Mouse (Mus musculus): ENCODE data around the gene Pgk1.
"Not testable (repeated sequence)": the region's sequence is repeated elsewhere in the genome, so short reads cannot be mapped to it uniquely, and the experiment has no call there.

The Pgk1 gene

DNA sequence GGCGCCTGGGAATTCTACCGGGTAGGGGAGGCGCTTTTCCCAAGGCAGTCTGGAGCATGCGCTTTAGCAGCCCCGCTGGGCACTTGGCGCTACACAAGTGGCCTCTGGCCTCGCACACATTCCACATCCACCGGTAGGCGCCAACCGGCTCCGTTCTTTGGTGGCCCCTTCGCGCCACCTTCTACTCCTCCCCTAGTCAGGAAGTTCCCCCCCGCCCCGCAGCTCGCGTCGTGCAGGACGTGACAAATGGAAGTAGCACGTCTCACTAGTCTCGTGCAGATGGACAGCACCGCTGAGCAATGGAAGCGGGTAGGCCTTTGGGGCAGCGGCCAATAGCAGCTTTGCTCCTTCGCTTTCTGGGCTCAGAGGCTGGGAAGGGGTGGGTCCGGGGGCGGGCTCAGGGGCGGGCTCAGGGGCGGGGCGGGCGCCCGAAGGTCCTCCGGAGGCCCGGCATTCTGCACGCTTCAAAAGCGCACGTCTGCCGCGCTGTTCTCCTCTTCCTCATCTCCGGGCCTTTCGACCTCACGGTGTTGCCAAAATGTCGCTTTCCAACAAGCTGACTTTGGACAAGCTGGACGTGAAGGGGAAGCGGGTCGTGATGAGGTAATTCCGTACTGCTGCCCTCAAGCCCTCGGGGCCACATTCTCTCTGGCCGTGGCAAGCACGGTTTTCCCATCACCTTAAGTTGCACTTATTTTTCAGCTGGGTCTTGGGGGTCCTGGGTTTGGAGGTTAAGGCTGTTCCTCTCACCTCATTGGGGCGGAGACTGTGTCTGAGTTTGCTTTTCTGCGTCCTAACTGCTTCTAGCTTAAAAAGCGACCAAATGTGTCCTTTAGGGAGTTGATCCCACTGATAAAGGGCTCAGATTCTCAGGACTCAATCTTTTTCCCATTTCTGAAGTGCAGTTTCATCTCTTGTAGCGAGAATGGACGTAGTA, at the start of gene Pgk1:
Gene Pgk1, plus strand, starts transcription at position 388 of the 937 bp plus-strand sequence.
- DNase-seq (ENCODE audit: low spot score), result peak; percentile 93

- peak; percentile 16 for DNase-seq (ENCODE audit: low spot score)
These were observed 47.4 kb upstream of the Pgk1 start for GRCm38 (mm10) chrX:106139309-106140070.

- no peak for DNase-seq (ENCODE audit: low spot score)
These were observed 44.0 kb upstream of the Pgk1 start, which contains the start of gene Tlr13 for GRCm38 (mm10) chrX:106142936-106143335. TSS of gene Tlr13 (plus strand) at chrX:106143204.

- DNase-seq (ENCODE audit: low spot score), result no peak
These were observed 38.7 kb upstream of the Pgk1 start for GRCm38 (mm10) chrX:106148185-106148584.

GRCm38 (mm10) chrX:106149460-106149859, 37.4 kb upstream of the Pgk1 start:
- DNase-seq (ENCODE audit: low spot score), result no peak

DNA sequence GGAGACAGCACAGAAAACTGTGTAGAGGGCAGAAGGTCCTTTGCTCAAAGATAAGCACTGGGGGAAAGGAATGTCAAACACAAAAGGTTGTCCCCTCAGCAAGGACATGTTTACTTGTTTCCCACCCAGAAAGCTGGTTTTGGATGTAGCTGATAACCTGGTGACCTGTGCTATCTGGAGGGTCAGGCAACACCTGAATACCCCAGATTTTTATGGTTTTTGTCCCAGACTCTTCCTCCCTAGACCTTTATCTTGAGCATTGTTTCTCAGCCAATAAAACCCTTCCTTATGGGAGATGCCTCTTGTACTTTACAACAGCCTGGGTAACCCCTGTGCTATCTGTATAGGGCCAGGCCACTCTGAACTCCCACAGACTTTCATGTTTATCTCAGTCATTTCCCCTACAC, 32.7 kb upstream of the Pgk1 start:
- DNase-seq (ENCODE audit: low spot score), result no peak

DNA sequence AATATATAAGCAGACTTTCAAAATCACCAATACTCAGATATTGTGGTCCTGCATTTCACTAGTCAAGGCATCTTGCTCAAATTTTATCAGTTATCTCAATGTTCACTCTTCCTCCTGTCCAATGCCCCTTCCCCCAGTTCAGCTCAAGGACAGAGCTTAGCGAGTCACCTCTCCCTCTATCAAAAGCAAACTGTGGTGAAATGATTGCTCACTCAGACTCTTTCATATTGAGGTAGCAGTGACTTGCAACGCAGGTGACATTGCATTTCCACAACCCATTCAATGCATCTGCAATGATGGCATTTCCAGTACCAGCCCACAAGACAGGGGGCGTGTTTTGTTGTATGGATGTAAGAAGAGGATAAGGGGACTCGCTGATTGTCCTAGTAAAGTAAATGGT, 31.0 kb upstream of the Pgk1 start:
- DNase-seq (ENCODE audit: low spot score), result no peak

GRCm38 (mm10) chrX:106163995-106164394, 22.9 kb upstream of the Pgk1 start:
- DNase-seq (ENCODE audit: low spot score), result no peak

DNA sequence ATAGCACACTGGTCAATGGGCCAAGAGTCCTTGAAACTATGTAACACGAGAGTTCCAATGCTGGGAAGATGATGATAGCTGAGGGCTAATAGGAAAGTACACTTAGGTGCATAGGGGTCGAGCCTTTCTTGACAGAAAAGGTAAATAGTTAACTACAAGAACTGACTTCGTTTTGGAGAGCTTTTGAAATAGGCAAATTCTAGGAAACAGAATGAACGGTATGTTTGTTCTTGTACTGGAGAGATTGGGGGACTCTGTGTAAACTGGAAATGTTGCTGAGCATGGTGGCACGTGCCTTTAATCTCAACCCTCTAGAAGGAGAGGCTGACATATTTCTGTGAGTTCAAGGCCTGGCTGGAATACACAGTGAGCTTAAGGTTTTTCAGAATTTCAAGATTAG, 22.3 kb upstream of the Pgk1 start:
- no peak for DNase-seq (ENCODE audit: low spot score)

GRCm38 (mm10) chrX:106165089-106165488, 21.8 kb upstream of the Pgk1 start:
- no peak for DNase-seq (ENCODE audit: low spot score)

DNA sequence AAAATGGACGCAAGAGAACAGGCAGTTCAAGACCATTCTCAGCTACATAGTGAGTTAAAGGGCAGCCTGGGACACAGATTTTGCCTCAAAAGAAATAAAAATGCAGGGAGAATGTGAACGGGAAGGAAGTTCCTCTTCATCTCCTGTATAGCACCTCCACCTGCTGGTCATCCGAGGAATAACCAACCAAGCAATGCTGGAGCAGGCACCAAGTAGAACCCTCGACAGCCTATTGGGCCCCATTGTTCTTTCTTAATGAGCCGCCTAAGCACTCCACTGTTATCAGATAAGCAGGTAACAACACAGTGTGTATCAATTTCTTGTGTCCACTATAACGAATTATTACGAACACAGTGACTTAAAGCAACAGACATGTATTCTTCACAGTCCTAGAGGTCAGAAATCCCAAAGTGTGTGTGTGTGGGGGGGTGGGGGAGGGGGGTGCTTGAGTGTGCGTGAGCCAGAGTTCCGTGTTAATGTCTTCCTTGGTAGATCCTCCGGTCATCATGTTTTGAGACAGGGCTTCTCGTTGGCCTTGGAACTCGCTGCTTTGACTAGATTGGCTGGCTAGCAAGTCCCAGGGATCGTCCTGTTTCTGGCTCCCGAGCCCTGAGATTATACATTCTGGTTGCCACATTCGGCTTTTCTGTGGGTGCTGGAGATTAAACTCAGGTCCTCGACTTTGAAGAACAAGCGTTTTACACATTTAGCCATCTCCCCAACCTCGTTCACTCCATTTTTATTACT, 15.6 kb upstream of the Pgk1 start:
- DNase-seq (ENCODE audit: low spot score), result peak; percentile 79

DNA sequence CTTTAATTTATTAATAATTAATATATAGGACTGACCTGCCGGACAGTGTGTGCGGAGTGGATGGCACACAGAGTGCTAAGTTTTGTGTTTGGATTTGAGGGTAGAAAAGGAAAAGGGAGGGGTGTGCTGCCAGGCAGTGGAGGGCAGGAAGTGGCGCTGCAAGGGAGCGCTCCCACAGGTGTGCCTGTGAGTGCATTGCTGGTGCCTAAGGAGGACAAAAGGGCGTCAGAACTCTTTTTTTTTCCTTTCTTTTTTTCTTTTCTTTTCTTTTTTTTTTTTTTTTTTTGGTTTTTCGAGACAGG, 15.1 kb upstream of the Pgk1 start:
- DNase-seq (ENCODE audit: low spot score), result no peak

- DNase-seq (ENCODE audit: low spot score), result no peak
These were observed 10.6 kb upstream of the Pgk1 start for GRCm38 (mm10) chrX:106176331-106176730.

GRCm38 (mm10) chrX:106184279-106184678, 2.6 kb upstream of the Pgk1 start:
- DNase-seq (ENCODE audit: low spot score), result no peak

- no peak for DNase-seq (ENCODE audit: low spot score)
These were observed 1.2 kb upstream of the Pgk1 start for GRCm38 (mm10) chrX:106185706-106186105.

DNA sequence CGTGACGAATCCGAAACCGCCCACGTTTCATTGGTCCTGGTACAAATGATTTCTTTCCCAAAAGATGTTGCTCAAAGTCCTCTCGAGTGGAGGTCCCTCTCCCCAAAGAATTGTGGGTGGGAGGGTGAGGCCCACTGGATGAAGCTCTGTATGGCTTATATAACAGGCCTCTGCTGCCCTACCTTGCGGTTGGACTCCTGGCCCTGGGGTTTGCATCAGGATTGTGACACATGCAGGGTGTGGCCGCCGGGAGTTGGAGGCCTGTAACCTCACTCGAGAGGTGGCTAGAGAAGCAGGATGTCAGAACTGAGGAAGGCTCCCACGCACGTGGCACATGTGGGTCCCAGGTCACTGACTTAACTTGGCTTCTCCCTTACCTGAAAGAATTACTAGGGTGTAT, 837 bp downstream of the Pgk1 start:
- DNase-seq (ENCODE audit: low spot score), result no peak

DNA sequence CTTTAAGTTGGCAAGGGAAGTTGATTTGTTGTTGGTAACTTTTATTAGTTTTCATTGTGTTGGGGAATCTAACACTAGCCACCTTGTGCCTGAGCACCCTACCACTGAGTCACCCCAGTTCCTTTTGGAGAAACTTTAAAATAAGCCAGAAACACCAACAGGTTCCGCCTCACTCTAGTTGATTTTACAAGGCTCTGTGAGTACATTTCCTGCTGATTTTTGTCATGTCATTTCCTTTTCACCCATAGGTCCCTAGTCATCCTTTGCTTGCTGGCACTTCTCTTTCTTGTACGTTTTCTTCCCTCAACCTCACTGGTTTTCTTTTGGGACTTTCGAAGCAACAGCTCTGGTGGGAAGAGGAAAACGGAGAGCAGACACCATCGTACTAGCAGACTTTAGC, 2.5 kb downstream of the Pgk1 start:
- DNase-seq (ENCODE audit: low spot score), result no peak

- no peak for DNase-seq (ENCODE audit: low spot score)
These were observed 3.2 kb downstream of the Pgk1 start for GRCm38 (mm10) chrX:106190091-106190490.

DNA sequence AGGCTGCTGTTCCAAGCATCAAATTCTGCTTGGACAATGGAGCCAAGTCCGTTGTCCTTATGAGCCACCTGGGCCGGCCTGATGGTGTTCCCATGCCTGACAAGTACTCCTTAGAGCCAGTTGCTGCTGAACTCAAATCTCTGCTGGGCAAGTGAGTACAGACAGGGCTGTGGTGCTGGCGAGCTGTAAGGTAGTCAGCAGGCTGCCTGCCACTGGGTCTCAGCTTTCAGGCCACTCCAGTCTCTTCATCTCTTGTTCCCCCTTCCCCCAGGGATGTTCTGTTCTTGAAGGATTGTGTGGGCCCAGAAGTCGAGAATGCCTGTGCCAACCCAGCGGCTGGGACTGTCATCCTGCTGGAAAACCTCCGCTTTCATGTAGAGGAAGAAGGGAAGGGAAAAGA, 7.5 kb downstream of the Pgk1 start:
- not testable (repeated sequence) for DNase-seq (ENCODE audit: low spot score)

- DNase-seq (ENCODE audit: low spot score), result no peak
These were observed 10.4 kb downstream of the Pgk1 start for GRCm38 (mm10) chrX:106197308-106197707.

- no peak for DNase-seq (ENCODE audit: low spot score)
These were observed 12.0 kb downstream of the Pgk1 start for GRCm38 (mm10) chrX:106198904-106199303.

- DNase-seq (ENCODE audit: low spot score), result no peak
These were observed 22.2 kb downstream of the Pgk1 start for GRCm38 (mm10) chrX:106209100-106209499.

All from layer of hippocampus, adult 11-12 months (tissue).